Mouse (Mus musculus): ENCODE measurements around the gene Zfp593. TPM values are rescaled to one million over a fixed set of nuclear protein-coding genes. Genes with fewer than 3 reads are reported as not detected.

Gene Zfp593
- polyA plus RNA-seq, 1 experiment from 2014 or later: 6.1 TPM

DNA sequence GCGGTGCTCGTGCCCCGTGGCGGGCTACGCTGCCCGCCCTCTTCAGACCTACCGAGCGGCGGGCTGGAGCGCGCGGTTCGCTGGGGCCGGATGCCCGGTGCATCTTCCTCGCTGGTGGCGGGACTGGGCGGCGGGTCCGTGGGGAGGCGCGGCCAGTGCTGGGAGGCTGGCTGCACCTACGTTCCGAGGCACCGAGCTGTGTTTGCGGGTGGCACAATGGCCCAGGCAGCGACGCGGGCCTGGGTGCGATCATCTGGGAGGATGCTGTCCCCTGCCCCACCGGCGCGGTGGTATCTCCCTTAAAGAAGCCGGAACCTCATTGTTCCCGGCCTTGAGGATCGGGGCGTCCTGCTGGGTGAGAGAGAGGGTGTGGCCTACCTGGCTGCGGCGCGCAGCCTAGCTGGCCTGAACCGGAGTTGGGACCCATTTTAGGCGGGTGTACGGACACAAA is 42.2 kb upstream of the Zfp593 start, which contains the start of gene Pdik1l:
Gene Pdik1l (minus strand): TSS at position 321 of the 451 bp plus-strand sequence.
- TF ChIP-seq CTCF (IDR thresholded peaks at IDR 0.05; ENCODE audit: low read depth): no peak
- TF ChIP-seq EP300 (IDR thresholded peaks at IDR 0.05; ENCODE audit: low read depth): no peak

DNA sequence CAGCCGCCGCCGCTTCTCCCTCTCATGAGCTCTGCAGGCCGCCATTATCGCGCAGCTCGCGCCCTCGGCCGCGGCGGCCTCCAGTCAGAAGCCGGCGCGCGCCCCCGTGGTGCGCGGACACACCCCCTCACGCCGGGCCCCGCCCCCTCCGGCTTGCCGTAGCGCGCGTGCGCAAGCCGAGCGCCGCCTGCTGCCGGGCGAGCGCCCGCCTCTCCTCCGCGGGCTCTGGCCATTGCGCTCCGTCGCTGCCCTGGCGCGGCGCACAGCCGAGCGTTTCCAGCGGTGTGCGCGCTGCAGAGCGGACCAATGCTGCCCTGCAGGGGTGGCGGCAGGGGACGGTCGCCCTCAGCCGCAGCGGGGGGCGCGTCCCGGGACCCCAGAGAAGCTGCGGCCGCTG is 41.8 kb upstream of the Zfp593 start:
- DNase-seq (peak; percentile 98), ATAC-seq (peak; percentile 92)
- 0 out of 2 replicates have a peak, but pooled peaks cover under 1% of the 10 kb centered on the region for H3K27me3 ChIP-seq (ENCODE audit: insufficient read depth, low read length)
- peak; percentile 48 for TF ChIP-seq CTCF (IDR thresholded peaks at IDR 0.05; ENCODE audit: low read depth)
- TF ChIP-seq EP300 (IDR thresholded peaks at IDR 0.05; ENCODE audit: low read depth): no peak
- WGBS (ENCODE audit: insufficient replicate concordance): 0% methylated on average over 34 of the region's 59 CpGs
- H3K4me1 ChIP-seq (ENCODE audit: insufficient read depth): peaks cover 25% of the 10 kb centered on the region
- peaks cover 22% of the 10 kb centered on the region for H3K36me3 ChIP-seq (replicated peaks; ENCODE audit: insufficient read depth, low read length)
- H3K27ac ChIP-seq (ENCODE audit: low read depth): peak overlapping the region; percentile 94
- H3K9ac ChIP-seq (replicated peaks): peak overlapping the region; percentile 98
- H3K4me3 ChIP-seq (ENCODE audit: low read depth, low read length): peak overlapping the region; percentile 98
- peak overlapping the region; percentile 97 for H3K4me2 ChIP-seq (ENCODE audit: low read depth, low read length)
- H3K9me3 ChIP-seq (ENCODE audit: low read length): no peaks in the 10 kb centered on the region

More for the DNA sequence above, 42.2 kb upstream of the Zfp593 start, which contains the start of gene Pdik1l:
- H3K4me2 ChIP-seq (ENCODE audit: low read depth, low read length): peak within 1 kb of the TSS; percentile 97
- H3K4me3 ChIP-seq (ENCODE audit: low read depth, low read length): peak within 1 kb of the TSS; percentile 98
- ATAC-seq (peak; percentile 72), DNase-seq (peak; percentile 82)
- H3K27ac ChIP-seq (ENCODE audit: low read depth): peak within 1 kb of the TSS; percentile 94
- peaks cover 18% of the 10 kb centered on the region for H3K36me3 ChIP-seq (replicated peaks; ENCODE audit: insufficient read depth, low read length)
- H3K4me1 ChIP-seq (ENCODE audit: insufficient read depth): peaks cover 25% of the 10 kb centered on the region
- no peaks in the 10 kb centered on the region for H3K9me3 ChIP-seq (ENCODE audit: low read length)
- peak within 1 kb of the TSS; percentile 98 for H3K9ac ChIP-seq (replicated peaks)
- WGBS (ENCODE audit: insufficient replicate concordance): under 1% methylated on average over 30 of the region's 43 CpGs
- H3K27me3 ChIP-seq (ENCODE audit: insufficient read depth, low read length): peaks cover 5% of the 10 kb centered on the region; the same call in 1 of the 2 replicates

DNA sequence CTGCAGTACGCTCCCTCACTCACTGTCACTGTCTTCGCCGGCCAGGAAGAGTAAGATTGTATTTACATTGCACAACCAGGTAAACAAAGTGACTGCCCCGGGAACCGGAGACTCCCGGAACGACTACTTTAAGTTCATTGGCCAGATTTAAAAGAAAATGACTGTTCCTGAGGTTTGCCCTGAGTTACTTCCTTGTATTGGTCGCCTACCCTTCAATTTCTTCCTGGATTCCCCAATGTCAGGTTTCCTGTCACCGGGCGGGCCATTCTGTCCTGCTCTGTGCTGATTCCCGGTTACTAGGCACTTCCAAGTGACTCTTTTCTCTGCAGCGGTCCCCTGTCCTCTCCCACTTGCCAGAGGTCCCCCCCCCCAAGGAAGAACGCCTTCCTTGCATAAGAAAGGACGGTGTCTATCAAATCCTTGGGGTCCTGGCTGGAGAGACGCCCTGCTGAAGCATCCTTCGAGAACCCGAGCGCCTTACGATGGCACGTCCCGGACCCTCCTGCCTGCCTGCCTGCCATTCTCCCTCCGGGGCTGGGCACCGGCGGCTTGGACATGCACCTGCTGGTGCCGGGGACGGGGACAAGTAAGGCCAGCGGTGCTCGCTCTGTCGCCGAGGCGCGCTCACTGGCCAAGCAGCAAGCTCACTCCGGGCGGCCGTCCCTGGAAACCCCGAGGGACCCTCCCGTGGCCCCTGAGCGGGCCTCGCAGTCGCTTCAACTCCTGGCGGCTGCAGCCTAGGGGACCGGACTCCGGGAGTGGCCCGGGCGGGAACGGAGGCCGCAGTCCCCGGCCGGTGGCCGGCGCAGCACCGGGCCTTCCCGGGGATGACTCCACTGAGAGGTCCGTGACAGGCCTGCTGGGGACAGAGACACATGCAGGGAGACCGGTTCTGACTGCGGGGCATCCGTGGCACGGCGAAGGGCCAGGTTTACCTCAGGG is 41.1 kb upstream of the Zfp593 start:
- Histone ChIP-seq H3K27me3 (ENCODE audit: insufficient read depth, low read length) (no peaks in the 10 kb centered on the region), H3K9ac (replicated peaks) (peak overlapping the region; percentile 98), H3K4me3 (ENCODE audit: low read depth, low read length) (peak overlapping the region; percentile 98), H3K36me3 (replicated peaks; ENCODE audit: insufficient read depth, low read length) (peaks cover 28% of the 10 kb centered on the region), H3K4me1 (ENCODE audit: insufficient read depth) (peaks cover 25% of the 10 kb centered on the region), H3K9me3 (ENCODE audit: low read length) (no peaks in the 10 kb centered on the region), H3K27ac (ENCODE audit: low read depth) (peak overlapping the region; percentile 86), H3K4me2 (ENCODE audit: low read depth, low read length) (peak overlapping the region; percentile 97)
- no peak for TF ChIP-seq CTCF (IDR thresholded peaks at IDR 0.05; ENCODE audit: low read depth)
- TF ChIP-seq EP300 (IDR thresholded peaks at IDR 0.05; ENCODE audit: low read depth): no peak
- DNase-seq (peak; percentile 57), ATAC-seq (peak; percentile 22)
- under 1% methylated on average over 53 of the region's 59 CpGs for WGBS (ENCODE audit: insufficient replicate concordance)

DNA sequence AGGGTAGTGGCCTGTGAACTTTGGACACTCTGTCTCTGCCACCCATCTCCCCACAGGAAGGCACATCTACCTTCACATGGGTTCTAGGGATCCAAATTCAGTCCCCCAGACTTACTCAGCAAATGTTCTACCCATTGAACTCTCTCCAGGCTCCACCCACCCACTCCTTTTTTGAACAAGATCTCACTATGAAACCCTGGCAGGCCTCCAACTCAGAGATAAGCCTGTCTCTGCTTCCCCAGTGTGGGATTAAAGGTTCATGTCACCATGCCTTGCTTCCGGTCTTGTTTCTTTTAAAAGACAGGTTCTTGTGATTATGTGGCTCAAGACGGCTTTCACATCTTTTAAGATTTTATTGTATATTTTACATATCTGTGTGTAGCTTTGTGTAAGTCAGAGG is 39.5 kb upstream of the Zfp593 start:
- 56% methylated on average over 2 of the region's 2 CpGs for WGBS (ENCODE audit: insufficient replicate concordance)
- peak overlapping the region; percentile 39; the same call in 1 of the 2 replicates for H3K27ac ChIP-seq (ENCODE audit: low read depth)
- H3K9me3 ChIP-seq (ENCODE audit: low read length): no peaks in the 10 kb centered on the region
- H3K4me1 ChIP-seq (ENCODE audit: insufficient read depth): peaks cover 25% of the 10 kb centered on the region
- TF ChIP-seq CTCF (IDR thresholded peaks at IDR 0.05; ENCODE audit: low read depth) (no peak), EP300 (IDR thresholded peaks at IDR 0.05; ENCODE audit: low read depth) (no peak)
- H3K36me3 ChIP-seq (replicated peaks; ENCODE audit: insufficient read depth, low read length): peaks cover 37% of the 10 kb centered on the region
- peak overlapping the region; percentile 97; the same call in 1 of the 2 replicates for H3K4me2 ChIP-seq (ENCODE audit: low read depth, low read length)
- DNase-seq: peak; percentile 67
- ATAC-seq: no peak
- H3K9ac ChIP-seq (replicated peaks): no peak overlapping the region
- no peak overlapping the region for H3K4me3 ChIP-seq (ENCODE audit: low read depth, low read length)
- no peaks in the 10 kb centered on the region for H3K27me3 ChIP-seq (ENCODE audit: insufficient read depth, low read length)

DNA sequence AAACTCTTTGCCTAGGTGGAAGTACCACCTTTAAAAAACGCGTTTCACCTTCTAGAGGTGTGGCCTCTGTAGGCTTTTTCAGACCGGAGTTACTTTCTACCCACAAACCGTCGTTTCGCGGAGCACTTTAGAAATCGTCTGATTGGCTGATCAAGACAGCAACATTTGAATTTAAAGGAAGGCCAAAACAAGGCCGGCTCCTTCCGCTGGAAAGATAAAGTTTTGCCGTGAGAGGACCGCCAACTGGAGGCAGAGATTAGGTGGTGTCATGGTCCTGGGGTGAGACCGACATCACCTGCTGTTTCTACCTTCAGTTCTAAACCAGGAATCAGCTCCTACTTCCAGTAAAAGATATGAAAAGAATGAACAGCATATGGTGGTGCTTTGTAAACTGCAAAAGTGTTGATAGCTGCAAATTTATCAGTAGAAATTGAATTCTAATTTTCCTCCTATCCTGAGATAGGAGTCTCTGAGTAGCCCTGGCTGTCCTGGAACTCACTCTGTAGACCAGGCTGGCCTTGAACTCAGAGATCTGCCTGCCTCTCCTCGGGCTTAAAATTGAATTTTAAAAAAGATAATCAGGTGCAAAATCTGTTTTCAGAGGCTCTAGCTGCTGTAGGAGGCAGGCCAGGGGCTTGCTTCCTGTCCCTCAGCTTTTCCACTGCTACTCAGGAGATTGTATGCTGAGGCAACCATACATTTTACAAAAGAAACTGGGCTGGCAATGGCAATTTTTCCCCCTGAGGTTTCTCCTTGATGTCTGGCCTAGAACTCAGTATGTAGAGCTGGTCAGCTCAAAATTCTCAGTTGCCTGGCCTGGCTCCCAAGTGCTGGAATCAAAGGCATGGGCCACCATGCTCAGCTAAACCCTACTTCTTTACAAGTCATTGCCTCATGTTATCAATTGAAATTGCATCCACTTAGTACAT is 28.3 kb upstream of the Zfp593 start:
- no peaks in the 10 kb centered on the region for H3K9me3 ChIP-seq (ENCODE audit: low read length)
- peaks cover 14% of the 10 kb centered on the region for H3K4me1 ChIP-seq (ENCODE audit: insufficient read depth)
- peaks cover 28% of the 10 kb centered on the region for H3K36me3 ChIP-seq (replicated peaks; ENCODE audit: insufficient read depth, low read length)
- no peaks in the 10 kb centered on the region for H3K27me3 ChIP-seq (ENCODE audit: insufficient read depth, low read length)
- peak overlapping the region; percentile 40 for H3K4me3 ChIP-seq (ENCODE audit: low read depth, low read length)
- peak overlapping the region; percentile 40 for H3K9ac ChIP-seq (replicated peaks)
- WGBS (ENCODE audit: insufficient replicate concordance): 4% methylated on average over 14 of the region's 14 CpGs
- no peak for TF ChIP-seq CTCF (IDR thresholded peaks at IDR 0.05; ENCODE audit: low read depth)
- peak; percentile 90 for TF ChIP-seq EP300 (IDR thresholded peaks at IDR 0.05; ENCODE audit: low read depth)
- peak overlapping the region; percentile 70 for H3K4me2 ChIP-seq (ENCODE audit: low read depth, low read length)
- DNase-seq (peak; percentile 73), ATAC-seq (peak; percentile 92)
- H3K27ac ChIP-seq (ENCODE audit: low read depth): peak overlapping the region; percentile 87

All from liver, postnatal 0 days (tissue).